Mouse (Mus musculus) layer of hippocampus, postnatal 36 days (tissue): ENCODE results near the gene Armc3. TPM values are rescaled to one million over a fixed set of nuclear protein-coding genes. Genes with fewer than 3 reads are reported as not detected.
A peak's percentile ranks its signal among the peaks of the same experiment; 100 is the strongest.

Experiments used
- DNase-seq, 2 experiments: peaks; one replicate each; pipeline ENCODE4 v3.0.0; 2022
- total RNA-seq, 2 experiments: library from RNA; stranded (reverse); gene quantifications; 2 replicates each; pipeline ENCODE4 v1.2.3; 2021

Gene Armc3
- total RNA-seq, result under 1 TPM; 0.40 to 0.73 TPM

GRCm38 (mm10) chr2:19198452-19199365 lies at the start of gene Armc3:
Gene Armc3 (plus strand): TSS chr2:19199302.
- peak; percentile 47 to 56 for DNase-seq

- no peak for DNase-seq
Observed at GRCm38 (mm10) chr2:19152687-19153086, 46.4 kb upstream of the Armc3 start.

DNA sequence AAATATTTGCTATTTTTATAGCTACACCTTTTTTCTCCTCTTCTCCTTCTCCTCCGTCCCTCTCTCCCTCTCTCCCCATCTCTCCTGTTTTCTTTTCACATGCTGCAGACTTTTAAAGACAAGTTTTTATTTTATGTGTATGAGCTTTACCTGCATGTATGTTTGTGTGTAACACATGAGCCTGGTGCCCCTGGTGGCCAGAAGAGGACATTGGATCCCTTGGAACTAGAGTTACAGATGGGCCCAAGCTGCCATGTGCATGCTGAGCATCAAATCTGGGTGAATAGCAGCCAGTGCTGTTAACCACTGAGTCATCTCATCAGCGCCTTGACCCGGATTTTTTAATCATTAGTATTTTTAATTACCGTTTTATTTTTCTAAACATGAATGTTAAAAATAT lies 42.9 kb upstream of the Armc3 start:
- DNase-seq, result no peak

DNA sequence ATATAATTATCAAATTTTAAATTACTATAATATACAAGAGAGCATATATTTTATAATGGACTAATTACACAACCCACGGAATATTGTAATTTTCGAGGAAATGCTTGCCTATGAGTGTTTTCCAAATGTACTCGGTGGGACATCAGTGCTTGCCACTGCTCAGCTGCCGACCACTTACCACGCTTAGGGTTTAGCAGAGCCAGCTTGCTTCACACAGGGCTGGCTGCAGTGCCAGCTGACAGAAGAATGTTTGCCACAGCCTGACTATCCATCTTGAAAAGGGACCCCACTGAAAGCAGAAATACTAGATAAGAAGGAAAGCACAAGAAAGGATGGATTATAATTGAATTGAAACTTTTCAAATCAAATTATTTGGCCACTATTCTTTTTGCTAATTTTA lies 39.6 kb upstream of the Armc3 start:
- DNase-seq, result no peak

DNA sequence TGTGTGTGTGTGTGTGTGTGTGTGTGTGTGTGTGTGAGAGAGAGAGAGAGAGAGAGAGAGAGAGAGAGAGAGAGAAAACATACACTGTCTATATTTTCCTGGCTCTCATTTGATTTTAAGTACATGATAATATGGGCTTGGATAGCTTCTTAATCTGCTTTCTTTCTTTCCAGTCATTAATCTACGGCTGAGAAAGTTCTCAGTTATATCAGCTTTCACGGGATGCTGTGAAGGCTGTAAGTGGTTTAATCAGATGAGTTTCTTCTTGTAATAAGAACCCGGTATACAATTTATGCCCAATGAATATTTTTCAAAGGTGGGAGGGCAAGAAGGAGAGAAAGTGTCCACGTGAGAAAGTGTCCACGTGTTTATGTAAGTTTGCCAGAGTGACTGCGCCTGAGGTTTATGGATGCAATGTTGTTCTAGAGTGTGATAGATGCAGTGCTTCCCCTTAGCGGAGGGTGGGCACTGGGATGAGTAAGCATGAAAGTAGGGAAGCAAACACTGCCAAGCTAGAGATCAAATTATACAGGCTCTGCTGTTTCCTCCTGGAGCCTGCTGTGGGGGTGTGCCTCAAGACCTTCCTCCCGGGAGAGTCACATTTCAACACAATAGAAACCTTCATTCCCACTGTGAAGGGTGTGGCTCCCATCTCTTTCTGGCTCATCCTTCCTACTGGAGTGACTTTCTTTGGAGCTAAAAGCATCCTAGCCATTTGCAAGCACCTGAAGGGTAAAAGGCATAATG lies 38.6 kb upstream of the Armc3 start:
- no peak for DNase-seq

- no peak for DNase-seq
Observed at GRCm38 (mm10) chr2:19164234-19164633, 34.9 kb upstream of the Armc3 start.

DNA sequence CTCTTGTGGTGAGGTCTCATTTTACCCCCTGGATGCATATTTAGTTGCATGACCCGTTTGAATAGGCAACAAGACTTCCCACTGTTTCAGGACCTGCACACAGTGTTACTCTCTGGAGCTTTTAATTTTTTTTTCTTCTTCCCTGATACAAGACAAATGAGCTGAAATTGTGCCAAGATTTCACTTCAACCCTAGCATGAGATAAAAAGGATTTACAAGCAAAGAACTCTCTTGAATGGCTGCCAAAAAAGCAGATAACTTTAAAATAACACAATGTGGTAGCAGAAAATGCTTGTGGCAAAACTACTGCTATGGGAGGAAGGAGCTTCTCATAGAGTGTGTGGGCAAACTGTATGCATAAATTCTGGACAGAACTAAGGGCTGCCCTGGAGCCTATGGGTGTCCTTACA lies 22.3 kb upstream of the Armc3 start:
- DNase-seq, result no peak

- no peak for DNase-seq
Observed at GRCm38 (mm10) chr2:19199366-19199853, 308 bp downstream of the Armc3 start.

DNA sequence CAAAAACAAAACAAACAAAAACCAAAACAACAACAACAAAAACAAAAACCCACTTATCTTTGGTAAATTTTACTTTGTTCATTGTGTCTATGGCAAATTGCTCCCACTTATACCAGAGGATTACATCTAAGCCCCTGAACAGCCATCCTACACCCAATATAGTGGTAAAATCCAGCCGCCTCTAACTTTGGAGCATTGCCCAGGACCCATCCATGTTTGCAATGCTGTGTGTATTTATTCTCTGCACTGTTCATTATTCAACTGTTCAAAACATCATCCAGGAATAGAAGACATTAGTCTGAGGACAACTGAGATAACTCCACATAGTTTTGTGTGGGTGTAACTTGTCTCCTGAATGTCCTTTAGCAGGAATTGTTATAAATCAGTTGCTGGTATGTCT lies 1.0 kb downstream of the Armc3 start:
- no peak for DNase-seq

DNA sequence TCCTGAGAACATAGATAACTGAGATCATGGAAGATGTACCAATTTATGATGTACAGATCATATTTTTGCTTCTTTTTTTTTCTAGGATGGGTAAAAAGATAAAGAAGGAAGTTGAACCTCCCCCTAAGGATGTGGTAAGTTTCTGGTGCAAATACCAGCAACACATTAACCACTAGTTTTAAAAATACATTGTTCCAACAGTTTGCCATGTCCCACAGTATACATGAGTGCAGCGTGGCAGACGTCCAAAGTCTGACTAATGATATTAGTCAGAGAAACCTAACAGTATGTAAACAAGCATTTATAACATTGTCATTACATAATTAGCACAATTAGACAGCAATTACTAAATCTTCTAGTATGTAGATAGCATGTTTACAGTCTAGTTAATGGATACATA lies 2.6 kb downstream of the Armc3 start:
- DNase-seq, result no peak

DNA sequence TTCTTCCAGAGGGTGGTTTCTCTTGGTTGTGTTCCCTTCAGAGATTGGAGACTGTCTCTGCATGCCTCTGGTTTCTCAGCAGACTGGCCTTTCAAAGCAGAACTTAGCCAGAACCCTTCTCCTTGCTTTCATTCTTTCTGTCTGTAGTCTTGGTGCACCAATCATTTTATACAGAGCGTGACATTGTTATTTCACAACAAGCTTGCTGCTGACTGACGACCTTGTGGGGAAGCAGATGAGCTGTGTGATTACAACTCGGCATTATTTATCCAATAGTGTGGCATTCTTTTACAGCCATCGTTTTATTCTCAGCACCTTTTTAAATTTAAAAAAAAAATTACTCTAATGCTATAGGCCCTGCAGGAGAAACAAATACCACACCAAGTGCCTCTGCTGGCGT lies 35.2 kb downstream of the Armc3 start:
- no peak for DNase-seq

GRCm38 (mm10) chr2:19235193-19235592 lies 36.1 kb downstream of the Armc3 start:
- no peak for DNase-seq

GRCm38 (mm10) chr2:19235614-19236013 lies 36.5 kb downstream of the Armc3 start:
- DNase-seq, result no peak

GRCm38 (mm10) chr2:19238771-19239170 lies 39.7 kb downstream of the Armc3 start:
- DNase-seq, result no peak

- no peak for DNase-seq
Observed at GRCm38 (mm10) chr2:19249611-19250010, 50.5 kb downstream of the Armc3 start.

DNA sequence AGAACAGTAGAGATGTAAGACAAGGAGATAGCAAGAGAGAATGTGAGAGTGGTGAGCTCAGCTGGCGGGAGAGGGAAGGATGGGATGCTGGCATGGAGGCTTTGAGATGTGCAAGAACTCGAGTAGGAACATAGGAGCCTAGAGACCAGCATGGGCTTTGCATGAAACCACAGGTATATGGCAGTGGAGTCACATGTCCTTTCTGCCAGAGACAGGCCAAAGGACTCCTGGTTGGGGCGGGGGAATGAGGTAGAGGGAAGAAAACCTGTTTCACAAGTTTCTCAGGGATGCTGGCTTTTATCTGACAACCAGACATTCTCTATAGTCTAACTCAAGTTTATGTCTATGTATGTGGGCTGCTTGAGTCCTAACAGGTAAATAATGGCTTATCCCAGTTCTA lies 55.9 kb downstream of the Armc3 start:
- no peak for DNase-seq

- DNase-seq, result no peak
Observed at GRCm38 (mm10) chr2:19257255-19257654, 58.2 kb downstream of the Armc3 start.

- DNase-seq, result no peak
Observed at GRCm38 (mm10) chr2:19260399-19260798, 61.3 kb downstream of the Armc3 start.

DNA sequence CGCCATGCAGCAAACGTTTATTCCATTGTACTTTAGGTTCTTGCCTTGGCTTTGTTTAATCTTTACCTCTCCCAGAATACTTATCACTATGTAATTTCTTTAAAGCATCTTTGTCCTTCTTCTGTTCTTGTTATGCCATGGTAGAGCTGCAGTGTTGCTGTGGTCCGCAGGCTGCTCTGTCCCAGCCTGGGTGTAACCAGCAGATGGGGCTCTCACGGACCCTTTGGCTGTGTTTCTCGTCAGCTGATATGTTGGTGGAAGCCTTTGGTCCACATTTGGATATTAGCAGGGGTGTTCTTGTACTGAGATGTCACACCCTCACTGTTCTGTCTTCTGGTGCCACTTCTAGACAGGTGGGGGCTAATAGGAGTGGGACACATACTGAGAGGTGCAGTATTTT lies 64.3 kb downstream of the Armc3 start:
- DNase-seq, result no peak

- no peak for DNase-seq
Observed at GRCm38 (mm10) chr2:19265834-19266233, 66.7 kb downstream of the Armc3 start.

DNA sequence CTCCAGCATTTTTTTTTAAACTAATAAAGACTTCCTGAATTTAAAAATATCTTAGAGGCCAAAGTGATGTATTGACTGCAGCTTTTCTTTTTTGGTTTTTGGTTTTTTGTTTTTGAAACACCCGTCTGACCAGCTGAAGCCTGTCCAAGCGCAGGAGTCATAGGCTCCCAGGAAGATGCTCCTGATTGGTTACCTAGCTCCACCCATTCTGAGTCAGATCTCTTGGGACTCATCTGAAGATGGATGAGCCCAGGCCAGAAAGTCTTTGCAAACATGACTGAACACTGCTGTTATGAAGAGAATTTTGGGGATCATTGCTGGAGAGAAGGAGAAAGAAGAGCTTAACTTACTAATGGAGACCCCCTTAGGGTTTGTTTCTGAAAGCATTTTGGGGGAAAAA lies 68.3 kb downstream of the Armc3 start:
- DNase-seq, result no peak

- no peak for DNase-seq
Observed at GRCm38 (mm10) chr2:19269955-19270354, 70.9 kb downstream of the Armc3 start.

GRCm38 (mm10) chr2:19270709-19271120 lies 71.6 kb downstream of the Armc3 start:
- no peak for DNase-seq

- DNase-seq, result no peak
Observed at GRCm38 (mm10) chr2:19274583-19274982, 75.5 kb downstream of the Armc3 start.
